Mouse (Mus musculus): Measurements from ENCODE around the gene Prrg2.
A peak's percentile ranks its signal among the peaks of the same experiment; 100 is the strongest.

Gene Prrg2

GRCm38 (mm10) chr7:45090251-45090977 lies 27.9 kb upstream of the Prrg2 start:
- DNase-seq = peak; percentile 78

GRCm38 (mm10) chr7:45088597-45088996 lies 26.1 kb upstream of the Prrg2 start:
- DNase-seq = no peak

- no peak for DNase-seq
These were observed 23.6 kb upstream of the Prrg2 start for GRCm38 (mm10) chr7:45086084-45086483.

GRCm38 (mm10) chr7:45083300-45083890 lies 20.9 kb upstream of the Prrg2 start:
- DNase-seq = no peak

- DNase-seq = peak; percentile 56
These were observed 20.2 kb upstream of the Prrg2 start for GRCm38 (mm10) chr7:45082401-45083299.

GRCm38 (mm10) chr7:45081016-45081415 lies 18.5 kb upstream of the Prrg2 start:
- no peak for DNase-seq

- peak; percentile 88 for DNase-seq
These were observed 17.4 kb upstream of the Prrg2 start for GRCm38 (mm10) chr7:45079856-45080255.

GRCm38 (mm10) chr7:45078513-45078912 lies 16.0 kb upstream of the Prrg2 start:
- peak; percentile 78 for DNase-seq

- DNase-seq = no peak
These were observed 15.4 kb upstream of the Prrg2 start for GRCm38 (mm10) chr7:45077829-45078228.

- DNase-seq = no peak
These were observed 14.8 kb upstream of the Prrg2 start for GRCm38 (mm10) chr7:45077322-45077721.

- DNase-seq = no peak
These were observed 14.0 kb upstream of the Prrg2 start for GRCm38 (mm10) chr7:45076501-45076900.

- DNase-seq = no peak
These were observed 12.9 kb upstream of the Prrg2 start for GRCm38 (mm10) chr7:45075405-45075804.

- DNase-seq = no peak
These were observed 11.5 kb upstream of the Prrg2 start for GRCm38 (mm10) chr7:45073949-45074348.

GRCm38 (mm10) chr7:45073171-45073707 lies 10.8 kb upstream of the Prrg2 start:
- no peak for DNase-seq

GRCm38 (mm10) chr7:45072230-45072629 lies 9.8 kb upstream of the Prrg2 start:
- no peak for DNase-seq

GRCm38 (mm10) chr7:45069671-45070070 lies 7.2 kb upstream of the Prrg2 start:
- DNase-seq = no peak

GRCm38 (mm10) chr7:45068000-45068318 lies 5.5 kb upstream of the Prrg2 start:
- DNase-seq = peak; percentile 59

GRCm38 (mm10) chr7:45067190-45067999 lies 4.9 kb upstream of the Prrg2 start:
- DNase-seq = no peak

GRCm38 (mm10) chr7:45061532-45062075 lies 873 bp downstream of the Prrg2 start:
- DNase-seq = peak; percentile 70

GRCm38 (mm10) chr7:45060632-45061122 lies 1.8 kb downstream of the Prrg2 start:
- no peak for DNase-seq

- no peak for DNase-seq
These were observed 3.6 kb downstream of the Prrg2 start for GRCm38 (mm10) chr7:45058607-45059571.
